Mouse (Mus musculus) forebrain, embryonic 11.5 days (tissue): ENCODE measurements around the gene Lyg2. TPM values are rescaled to one million over a fixed set of nuclear protein-coding genes. Genes with fewer than 3 reads are reported as not detected.

ENCODE experiments used
- ATAC-seq: fragments of 200-750 bp; cut with Nextera tagmentation; replicated peaks from 2 replicates; pipeline ENCODE4 v1.8.0; 2017; ENCODE audit warnings: moderate TSS enrichment; ENCODE audit not compliant: low FRiP score
- DNase-seq: peaks from one replicate; pipeline ENCODE4 v3.0.0-alpha.2; 2017; ENCODE audit warnings: low spot score
- H3K27ac ChIP-seq: fragments of 300-500 bp; sonication (generic); 2 replicates; pipeline ENCODE4 v1.5.1; 2014; ENCODE audit warnings: low read depth, low read length
- H3K27me3 ChIP-seq: fragments of 300-500 bp; sonication (generic); 2 replicates; pipeline ENCODE4 v1.6.1; 2014; ENCODE audit warnings: mild to moderate bottlenecking, low read length, mixed read lengths; ENCODE audit not compliant: control insufficient read depth, insufficient read depth
- H3K36me3 ChIP-seq: fragments of 300-500 bp; sonication (generic); 2 replicates; pipeline ENCODE4 v1.6.1; 2014; ENCODE audit warnings: mild to moderate bottlenecking, low read length, moderate library complexity, mixed read lengths; ENCODE audit not compliant: control insufficient read depth, insufficient read depth
- H3K4me1 ChIP-seq: fragments of 300-500 bp; sonication (generic); replicated peaks from 2 replicates; pipeline ENCODE4 v1.6.1; 2014; ENCODE audit warnings: low read length, mixed read lengths; ENCODE audit not compliant: control insufficient read depth, insufficient read depth
- H3K4me2 ChIP-seq: fragments of 300-500 bp; sonication (generic); 2 replicates; pipeline ENCODE4 v1.6.1; 2014; ENCODE audit warnings: low read depth, mild to moderate bottlenecking, low read length, moderate library complexity, mixed read lengths; ENCODE audit not compliant: severe bottlenecking
- H3K4me3 ChIP-seq: fragments of 300-500 bp; sonication (generic); 2 replicates; pipeline ENCODE4 v1.5.1; 2014; ENCODE audit warnings: low read depth, low read length
- H3K9ac ChIP-seq: fragments of 300-500 bp; sonication (generic); 2 replicates; pipeline ENCODE4 v1.6.1; 2014; ENCODE audit warnings: low read length
- H3K9me3 ChIP-seq: fragments of 300-500 bp; sonication (generic); 2 replicates; pipeline ENCODE4 v1.6.1; 2016; ENCODE audit warnings: low read length, mixed read lengths; ENCODE audit not compliant: control insufficient read depth
- WGBS: fragments of 180-500 bp; shearing (Covaris S2); extraction: QIAGEN DNeasy Blood & Tissue Kit; methylation state at CpG from one replicate; pipeline ENCODE4 v1.1.7; 2014; 5-methylcytosine and 5-hydroxymethylcytosine counted together
- polyA plus RNA-seq: library from polyadenylated mRNA; unstranded; fragments of >200 nt; fragmentation: Nextera tagmentation; extraction: Ambion mirVana; gene quantifications from 2 replicates; pipeline ENCODE4 v1.2.1, GENCODE M21; 2014

Gene Lyg2
- polyA plus RNA-seq, 1 experiment from 2014 or later, result not detected

- ATAC-seq (no peak), DNase-seq (no peak)
- Histone ChIP-seq H3K36me3 (no peaks in the 10 kb centered on the region), H3K4me1 (no peaks in the 10 kb centered on the region), H3K4me3 (no peak overlapping the region), H3K9me3 (no peaks in the 10 kb centered on the region), H3K9ac (no peak overlapping the region), H3K4me2 (no peak overlapping the region), H3K27ac (no peak overlapping the region), H3K27me3 (no peaks in the 10 kb centered on the region)
- WGBS, result 24% methylated on average over 3 of the region's 3 CpGs
Measured at GRCm38 (mm10) chr1:37931806-37932205, 15.5 kb upstream of the Lyg2 start.

GRCm38 (mm10) chr1:37925971-37926370 lies 9.7 kb upstream of the Lyg2 start:
- H3K9me3 ChIP-seq, result no peaks in the 10 kb centered on the region
- no peak for ATAC-seq
- H3K4me1 ChIP-seq, result no peaks in the 10 kb centered on the region
- H3K36me3 ChIP-seq, result no peaks in the 10 kb centered on the region
- no peak overlapping the region for H3K9ac ChIP-seq
- H3K4me2 ChIP-seq, result no peak overlapping the region
- no peak for DNase-seq
- H3K4me3 ChIP-seq, result no peak overlapping the region
- no peaks in the 10 kb centered on the region for H3K27me3 ChIP-seq
- WGBS, result 81% methylated on average over 8 of the region's 8 CpGs
- no peak overlapping the region for H3K27ac ChIP-seq

- H3K4me3 ChIP-seq, result no peak overlapping the region
- no peak overlapping the region for H3K9ac ChIP-seq
- no peaks in the 10 kb centered on the region for H3K9me3 ChIP-seq
- no peaks in the 10 kb centered on the region for H3K27me3 ChIP-seq
- H3K4me1 ChIP-seq, result no peaks in the 10 kb centered on the region
- ATAC-seq, result no peak
- H3K4me2 ChIP-seq, result no peak overlapping the region
- no peak overlapping the region for H3K27ac ChIP-seq
- H3K36me3 ChIP-seq, result no peaks in the 10 kb centered on the region
- DNase-seq, result no peak
- 60% methylated on average over 8 of the region's 8 CpGs for WGBS
Measured at GRCm38 (mm10) chr1:37922536-37922935, 6.2 kb upstream of the Lyg2 start.

GRCm38 (mm10) chr1:37918096-37918495 lies 1.8 kb upstream of the Lyg2 start:
- Histone ChIP-seq H3K4me3 (no peak overlapping the region), H3K4me1 (no peaks in the 10 kb centered on the region), H3K27ac (no peak overlapping the region), H3K4me2 (no peak overlapping the region), H3K36me3 (no peaks in the 10 kb centered on the region), H3K27me3 (no peaks in the 10 kb centered on the region), H3K9me3 (no peaks in the 10 kb centered on the region), H3K9ac (no peak overlapping the region)
- DNase-seq, result no peak
- WGBS, result 83% methylated on average over 6 of the region's 6 CpGs
- ATAC-seq, result no peak

- WGBS, result 80% methylated on average over 13 of the region's 13 CpGs
- ATAC-seq, result no peak
Measured at GRCm38 (mm10) chr1:37917666-37918065, 1.4 kb upstream of the Lyg2 start.

GRCm38 (mm10) chr1:37912751-37913150 lies 3.5 kb downstream of the Lyg2 start:
- 81% methylated on average over 2 of the region's 2 CpGs for WGBS
- Histone ChIP-seq H3K27me3 (no peaks in the 10 kb centered on the region), H3K36me3 (no peaks in the 10 kb centered on the region), H3K4me1 (no peaks in the 10 kb centered on the region), H3K4me2 (no peak overlapping the region), H3K9me3 (no peaks in the 10 kb centered on the region), H3K9ac (no peak overlapping the region), H3K27ac (no peak overlapping the region), H3K4me3 (no peak overlapping the region)
- DNase-seq, result no peak
- no peak for ATAC-seq

More at GRCm38 (mm10) chr1:37917666-37918065, 1.4 kb upstream of the Lyg2 start:
- Histone ChIP-seq H3K36me3 (no peaks in the 10 kb centered on the region), H3K4me3 (no peak overlapping the region), H3K4me2 (no peak overlapping the region), H3K27ac (no peak overlapping the region), H3K9ac (no peak overlapping the region), H3K4me1 (no peaks in the 10 kb centered on the region), H3K27me3 (no peaks in the 10 kb centered on the region), H3K9me3 (no peaks in the 10 kb centered on the region)
- DNase-seq, result no peak

- Histone ChIP-seq H3K4me2 (no peak overlapping the region), H3K27me3 (no peaks in the 10 kb centered on the region), H3K4me1 (no peaks in the 10 kb centered on the region), H3K4me3 (no peak overlapping the region), H3K9ac (no peak overlapping the region), H3K27ac (no peak overlapping the region), H3K9me3 (no peaks in the 10 kb centered on the region), H3K36me3 (peaks cover 3% of the 10 kb centered on the region; the same call in 1 of the 2 replicates)
- DNase-seq, result no peak
- 42% methylated on average over 6 of the region's 6 CpGs for WGBS
- no peak for ATAC-seq
Measured at GRCm38 (mm10) chr1:37903178-37903577, 13.1 kb downstream of the Lyg2 start.

- Histone ChIP-seq H3K9me3 (no peaks in the 10 kb centered on the region), H3K4me3 (no peak overlapping the region), H3K4me1 (no peaks in the 10 kb centered on the region), H3K36me3 (peaks cover 5% of the 10 kb centered on the region; the same call in 1 of the 2 replicates), H3K4me2 (no peak overlapping the region), H3K27me3 (no peaks in the 10 kb centered on the region), H3K9ac (no peak overlapping the region), H3K27ac (no peak overlapping the region)
- WGBS, result 68% methylated on average over 6 of the region's 6 CpGs
- ATAC-seq, result no peak
- DNase-seq, result no peak
Measured at GRCm38 (mm10) chr1:37900288-37900687, 16.0 kb downstream of the Lyg2 start.

- H3K27me3 ChIP-seq, result no peaks in the 10 kb centered on the region
- H3K9me3 ChIP-seq, result no peaks in the 10 kb centered on the region
- H3K4me1 ChIP-seq, result no peaks in the 10 kb centered on the region
- ATAC-seq, result no peak
- H3K36me3 ChIP-seq, result peaks cover 5% of the 10 kb centered on the region; the same call in 1 of the 2 replicates
- H3K9ac ChIP-seq, result no peak overlapping the region
- no peak for DNase-seq
- no peak overlapping the region for H3K4me3 ChIP-seq
- WGBS, result 90% methylated on average over 4 of the region's 4 CpGs
- no peak overlapping the region for H3K4me2 ChIP-seq
- H3K27ac ChIP-seq, result no peak overlapping the region
Measured at GRCm38 (mm10) chr1:37899816-37900215, 16.5 kb downstream of the Lyg2 start.
